Mouse (Mus musculus) hindbrain, embryonic 16.5 days (tissue): ENCODE data around the gene Rbm14. TPM values are rescaled to one million over a fixed set of nuclear protein-coding genes. Genes with fewer than 3 reads are reported as not detected.

Experiments used
- ATAC-seq: fragments of 200-750 bp; cut with Nextera tagmentation; 2 replicates; pipeline ENCODE4 v1.8.0; 2017; ENCODE audit warnings: moderate TSS enrichment, moderate library complexity
- H3K27ac ChIP-seq: fragments of 300-500 bp; sonication (generic); 2 replicates; pipeline ENCODE4 v1.5.1; 2014; ENCODE audit warnings: low read depth, mild to moderate bottlenecking, control low read depth, low read length, moderate library complexity
- H3K27me3 ChIP-seq: fragments of 300-500 bp; sonication (generic); replicated peaks from 2 replicates; pipeline ENCODE4 v1.6.1; 2014; ENCODE audit warnings: low read length; ENCODE audit not compliant: control insufficient read depth, insufficient read depth
- H3K36me3 ChIP-seq: fragments of 300-500 bp; sonication (generic); 2 replicates; pipeline ENCODE4 v1.6.1; 2014; ENCODE audit warnings: mild to moderate bottlenecking, low read length, moderate library complexity, mixed read lengths; ENCODE audit not compliant: control insufficient read depth, insufficient read depth
- H3K4me1 ChIP-seq: fragments of 300-500 bp; sonication (generic); 2 replicates; pipeline ENCODE4 v1.6.1; 2014; ENCODE audit warnings: low read depth, low read length; ENCODE audit not compliant: control insufficient read depth, insufficient read depth
- H3K4me2 ChIP-seq: fragments of 300-500 bp; sonication (generic); 2 replicates; pipeline ENCODE4 v1.6.1; 2014; ENCODE audit warnings: mild to moderate bottlenecking, low read length, control low read depth, moderate library complexity
- H3K4me3 ChIP-seq: fragments of 300-500 bp; sonication (generic); 2 replicates; pipeline ENCODE4 v1.5.1; 2014; ENCODE audit warnings: mild to moderate bottlenecking, low read length, control low read depth, moderate library complexity
- H3K9ac ChIP-seq: fragments of 300-500 bp; sonication (generic); 2 replicates; pipeline ENCODE4 v1.6.1; 2014; ENCODE audit warnings: low read depth, mild to moderate bottlenecking, control low read depth, low read length, moderate library complexity
- H3K9me3 ChIP-seq: fragments of 300-500 bp; sonication (generic); 2 replicates; pipeline ENCODE4 v1.6.1; 2014; ENCODE audit warnings: mild to moderate bottlenecking, low read length, moderate library complexity; ENCODE audit not compliant: control insufficient read depth
- WGBS: fragments of 180-500 bp; shearing (Covaris S2); extraction: QIAGEN DNeasy Blood & Tissue Kit; methylation state at CpG from one replicate; pipeline ENCODE4 v1.1.7; 2014; 5-methylcytosine and 5-hydroxymethylcytosine counted together
- polyA plus RNA-seq: library from polyadenylated mRNA; unstranded; fragments of >200 nt; fragmentation: Nextera tagmentation; extraction: Ambion mirVana; gene quantifications from 2 replicates; pipeline ENCODE4 v1.2.1, GENCODE M21; 2015

Rbm14 gene
- 59.5 and 65.0 TPM in 2 replicates for polyA plus RNA-seq

- no peaks in the 10 kb centered on the region for H3K36me3 ChIP-seq
- peak within 1 kb of the TSS; percentile 97 for H3K27ac ChIP-seq
- H3K4me1 ChIP-seq = peaks cover 17% of the 10 kb centered on the region
These were observed at the start of gene Rbm14, which contains the start of gene Gm21992 for GRCm38 (mm10) chr19:4811063-4811908. Gene Rbm14 (minus strand): TSS chr19:4811634. Gene Gm21992 (minus strand): TSS chr19:4811612.

GRCm38 (mm10) chr19:4859081-4859480 is 47.6 kb upstream of the Rbm14 start:
- Histone ChIP-seq H3K4me2 (no peak overlapping the region), H3K27me3 (no peaks in the 10 kb centered on the region), H3K4me3 (no peak overlapping the region), H3K36me3 (peaks cover 15% of the 10 kb centered on the region; the same call in 1 of the 2 replicates), H3K4me1 (peaks cover 12% of the 10 kb centered on the region), H3K9ac (no peak overlapping the region), H3K9me3 (no peaks in the 10 kb centered on the region), H3K27ac (no peak overlapping the region)
- ATAC-seq = no peak
- 83% methylated on average over 6 of the region's 6 CpGs for WGBS

More at GRCm38 (mm10) chr19:4811063-4811908, at the start of gene Rbm14, which contains the start of gene Gm21992:
- Histone ChIP-seq H3K27me3 (no peaks in the 10 kb centered on the region), H3K4me2 (peak within 1 kb of the TSS; percentile 94), H3K4me3 (peak within 1 kb of the TSS; percentile 93), H3K9me3 (no peaks in the 10 kb centered on the region; the same call in 1 of the 2 replicates), H3K9ac (peak within 1 kb of the TSS; percentile 71)
- WGBS = under 1% methylated on average over 83 of the region's 83 CpGs
- ATAC-seq = peak; percentile 99

- Histone ChIP-seq H3K9ac (peak overlapping the region; percentile 81), H3K27me3 (no peaks in the 10 kb centered on the region), H3K36me3 (peaks cover 15% of the 10 kb centered on the region; the same call in 1 of the 2 replicates), H3K4me2 (peak overlapping the region; percentile 96), H3K4me3 (peak overlapping the region; percentile 64), H3K9me3 (no peaks in the 10 kb centered on the region), H3K27ac (no peak overlapping the region), H3K4me1 (peaks cover 12% of the 10 kb centered on the region)
- 72% methylated on average over 4 of the region's 4 CpGs for WGBS
- ATAC-seq = no peak
These were observed 44.5 kb upstream of the Rbm14 start for GRCm38 (mm10) chr19:4855951-4856350.

- peak overlapping the region; percentile 81 for H3K9ac ChIP-seq
- ATAC-seq = 0 out of 2 replicates have a peak, but pooled peaks have one; percentile 64
- H3K36me3 ChIP-seq = peaks cover 12% of the 10 kb centered on the region; the same call in 1 of the 2 replicates
- H3K27me3 ChIP-seq = no peaks in the 10 kb centered on the region
- H3K27ac ChIP-seq = 0 out of 2 replicates have a peak overlapping the region, but pooled peaks have one; percentile 61
- 2% methylated on average over 14 of the region's 14 CpGs for WGBS
- H3K9me3 ChIP-seq = no peaks in the 10 kb centered on the region
- peak overlapping the region; percentile 64 for H3K4me3 ChIP-seq
- H3K4me2 ChIP-seq = peak overlapping the region; percentile 96
- H3K4me1 ChIP-seq = peaks cover 12% of the 10 kb centered on the region
These were observed 44.0 kb upstream of the Rbm14 start for GRCm38 (mm10) chr19:4855470-4855820.

DNA sequence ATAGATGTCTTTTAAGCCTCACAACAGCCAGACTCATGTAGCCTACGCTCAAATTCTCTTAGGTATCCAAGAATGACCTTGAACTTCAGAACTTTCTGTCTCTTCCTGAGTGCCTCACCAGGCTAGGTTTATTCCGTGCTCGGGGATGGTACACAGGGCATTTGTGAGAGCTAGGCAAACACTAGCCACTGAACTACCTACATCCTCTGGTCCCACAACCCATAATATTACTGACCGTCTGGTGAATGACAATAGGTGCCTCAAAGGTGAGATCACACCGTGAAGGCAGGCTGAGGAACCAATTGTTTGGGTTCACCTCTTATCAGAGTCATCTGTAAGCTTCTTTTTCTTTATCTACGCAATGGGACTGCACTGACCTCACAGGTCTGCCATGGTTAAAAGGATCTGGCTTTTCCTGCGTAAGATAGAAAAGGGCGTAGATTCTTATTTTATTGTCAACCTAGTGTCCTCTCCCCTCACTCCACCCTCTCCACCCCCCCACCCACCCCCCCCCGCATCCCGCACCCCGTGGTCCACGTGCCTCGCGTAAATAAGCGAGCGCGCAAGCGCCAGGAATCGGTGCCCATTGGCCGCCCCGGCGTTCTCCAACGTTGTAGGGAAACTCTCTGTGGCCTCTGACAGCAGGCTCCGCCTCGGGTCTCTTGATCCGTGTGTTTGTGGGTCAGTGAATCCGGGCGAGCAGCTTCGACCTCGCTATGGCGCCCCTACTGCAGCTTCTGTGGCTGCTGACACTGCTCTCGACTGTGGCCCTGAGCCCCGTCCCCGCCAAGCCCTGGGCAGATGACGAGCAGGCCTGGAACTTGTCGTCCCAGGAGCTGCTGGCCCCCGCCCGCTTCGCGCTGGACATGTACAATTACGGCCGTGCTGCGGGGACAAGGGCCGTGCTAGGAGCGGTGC is 43.4 kb upstream of the Rbm14 start, which contains the start of gene Ctsf:
Gene Ctsf, plus strand, starts transcription at position 579 of the 918 bp plus-strand sequence.
- Histone ChIP-seq H3K4me1 (peaks cover 12% of the 10 kb centered on the region), H3K4me2 (peak within 1 kb of the TSS; percentile 96), H3K4me3 (peak within 1 kb of the TSS; percentile 64), H3K36me3 (peaks cover 9% of the 10 kb centered on the region; the same call in 1 of the 2 replicates), H3K27ac (0 out of 2 replicates have a peak within 1 kb of the TSS, but pooled peaks have one; percentile 61), H3K27me3 (no peaks in the 10 kb centered on the region), H3K9ac (peak within 1 kb of the TSS; percentile 81), H3K9me3 (no peaks in the 10 kb centered on the region)
- peak; percentile 95 for ATAC-seq
- WGBS = 4% methylated on average over 45 of the region's 45 CpGs

DNA sequence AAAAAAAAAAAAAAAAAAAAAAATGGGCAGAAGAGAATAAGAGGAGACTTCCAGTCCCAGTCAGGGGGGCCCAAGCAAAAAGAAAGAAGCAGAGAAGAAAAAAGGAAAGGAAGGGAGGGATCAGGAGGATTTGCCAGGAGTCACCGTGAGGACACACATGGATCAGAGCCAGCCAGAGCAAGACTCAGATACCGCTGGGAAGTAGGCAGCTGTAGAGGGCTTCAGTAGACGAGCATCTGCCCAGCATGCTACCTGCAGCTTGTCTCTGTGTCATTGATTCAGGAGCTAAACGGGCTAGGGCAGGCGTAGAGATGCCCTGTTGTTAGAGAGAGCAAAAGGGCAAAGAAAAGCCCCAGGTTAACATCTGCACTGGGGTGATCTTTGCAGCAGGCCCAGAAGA is 38.8 kb upstream of the Rbm14 start:
- Histone ChIP-seq H3K4me2 (no peak overlapping the region), H3K36me3 (no peaks in the 10 kb centered on the region), H3K9ac (no peak overlapping the region), H3K4me3 (no peak overlapping the region), H3K9me3 (no peaks in the 10 kb centered on the region), H3K27me3 (peaks cover 2% of the 10 kb centered on the region; the same call in 1 of the 2 replicates), H3K27ac (no peak overlapping the region), H3K4me1 (peaks cover 4% of the 10 kb centered on the region)
- no peak for ATAC-seq
- 34% methylated on average over 5 of the region's 5 CpGs for whole genome bisulfite sequencing

DNA sequence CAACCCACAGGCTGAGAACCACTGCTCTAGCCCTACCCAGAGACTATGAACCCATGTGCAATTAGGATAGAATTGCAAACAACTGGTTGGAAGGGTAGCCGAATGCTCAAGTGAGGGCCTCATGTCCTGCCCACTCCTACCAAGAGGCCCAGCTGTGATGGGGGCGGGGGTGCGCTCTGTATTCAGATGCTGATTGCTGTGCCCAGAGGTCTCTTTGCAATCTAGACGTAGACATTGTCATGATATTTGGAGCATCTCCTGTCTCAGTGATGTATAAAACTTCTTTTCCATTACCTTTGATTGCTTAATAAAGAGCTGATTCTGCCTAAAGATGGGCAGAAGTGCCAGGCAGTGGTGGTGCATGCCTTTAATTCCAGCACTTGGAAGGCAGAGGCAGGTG is 38.4 kb upstream of the Rbm14 start:
- Histone ChIP-seq H3K4me2 (no peak overlapping the region), H3K27ac (no peak overlapping the region), H3K4me1 (peaks cover 4% of the 10 kb centered on the region), H3K9ac (no peak overlapping the region), H3K36me3 (no peaks in the 10 kb centered on the region), H3K27me3 (peaks cover 2% of the 10 kb centered on the region; the same call in 1 of the 2 replicates), H3K4me3 (no peak overlapping the region), H3K9me3 (no peaks in the 10 kb centered on the region)
- no peak for ATAC-seq
- 54% methylated on average over 4 of the region's 4 CpGs for WGBS

DNA sequence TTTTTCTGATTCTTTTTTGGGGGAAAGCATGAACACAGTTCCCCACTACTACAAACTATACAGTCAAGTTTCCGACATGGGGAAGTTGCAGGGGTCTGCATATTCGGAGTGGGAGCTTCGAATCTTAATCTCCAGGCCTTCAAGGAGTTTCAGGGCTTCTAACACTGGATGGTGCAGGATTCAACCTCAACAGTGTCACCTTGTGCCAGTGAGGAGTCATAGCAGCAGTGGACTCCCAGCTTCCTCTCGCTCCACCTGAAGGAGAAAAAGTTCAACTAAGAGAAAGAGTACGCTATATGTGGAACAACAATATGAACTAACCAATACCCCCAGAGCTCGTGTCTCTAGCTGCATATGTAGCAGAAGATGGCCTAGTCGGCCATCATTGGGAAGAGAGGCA is 36.1 kb upstream of the Rbm14 start:
- H3K9ac ChIP-seq = no peak overlapping the region
- 40% methylated on average over 7 of the region's 7 CpGs for WGBS
- H3K27me3 ChIP-seq = peaks cover 2% of the 10 kb centered on the region; the same call in 1 of the 2 replicates
- no peak for ATAC-seq
- H3K36me3 ChIP-seq = no peaks in the 10 kb centered on the region
- no peaks in the 10 kb centered on the region for H3K9me3 ChIP-seq
- H3K4me2 ChIP-seq = no peak overlapping the region
- no peak overlapping the region for H3K27ac ChIP-seq
- no peak overlapping the region for H3K4me3 ChIP-seq
- no peaks in the 10 kb centered on the region for H3K4me1 ChIP-seq
